In the genomic region with DNA sequence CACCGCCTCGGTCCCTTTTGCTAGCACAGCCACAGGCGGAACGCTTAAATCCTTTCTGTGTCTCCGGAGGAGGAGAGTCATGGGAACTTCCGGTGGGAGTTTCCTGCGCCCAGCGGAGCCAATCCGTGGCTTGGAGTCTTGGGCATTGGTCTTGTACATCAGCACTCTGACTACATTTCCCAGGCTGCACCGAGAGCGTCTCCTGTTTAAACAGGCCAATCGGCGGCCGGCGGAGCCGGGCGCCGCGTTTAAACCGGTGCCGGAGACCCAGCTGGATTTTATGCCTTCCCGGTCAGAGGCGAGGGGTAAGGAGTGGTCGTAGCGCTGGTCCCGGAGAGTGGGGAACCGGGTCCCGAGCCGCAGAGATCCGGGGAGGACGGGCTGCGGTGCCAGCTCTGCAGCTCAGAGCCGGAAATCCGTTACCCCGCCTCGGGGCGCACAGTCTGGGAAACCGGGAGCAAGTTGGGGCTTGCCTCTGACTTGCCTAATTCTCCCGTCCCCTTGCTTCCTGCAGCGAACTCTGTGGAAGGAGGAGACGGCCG, we compare ENCODE assay signal across 8 mouse cellular contexts. TPM values are rescaled to one million over a fixed set of nuclear protein-coding genes. Genes with fewer than 3 reads are reported as not detected.
DNase-seq lines count a peak whose midpoint lies in the region; ATAC-seq and TF ChIP-seq lines count a peak whose summit lies in the region.

A gene (plus strand): TSS at position 256 of the 542 bp plus-strand sequence.

- no peaks in the 10 kb centered on the region for H3K36me3 ChIP-seq in hindbrain, postnatal 0 days (ENCODE audit: insufficient read depth, low read length)

- H3K4me2 ChIP-seq in hindbrain, postnatal 0 days (ENCODE audit: low read depth, low read length), result peak within 1 kb of the TSS; percentile 86

- no peaks in the 10 kb centered on the region for H3K9me3 ChIP-seq in hindbrain, postnatal 0 days (ENCODE audit: low read length)

- DNase-seq in ZHBTc4 (ENCODE audit: low read depth, low spot score), result peak; percentile 98
- DNase-seq in gastrocnemius, adult 2 months, result peak; percentile 95
- peak; percentile 99 for DNase-seq in hindbrain, postnatal 0 days (ENCODE audit: low spot score)
- peak; percentile 91 to 93 for DNase-seq in left cerebral cortex, adult 2 months (ENCODE audit: extremely low spot score in 1 of 2, low spot score in 2 of 2)
- DNase-seq in right cerebral cortex, adult 2 months (ENCODE audit: low spot score in 2 of 2), result peak; percentile 96 to 97
- peak; percentile 94 for DNase-seq in urinary bladder, postnatal 14 days (ENCODE audit: low spot score)

- H3K9ac ChIP-seq in hindbrain, postnatal 0 days (replicated peaks; ENCODE audit: low read length), result peak within 1 kb of the TSS; percentile 73

- no peaks in the 10 kb centered on the region for H3K27me3 ChIP-seq in hindbrain, postnatal 0 days (ENCODE audit: insufficient read depth, low read length)

- peaks cover 4% of the 10 kb centered on the region; the same call in 1 of the 2 replicates for H3K4me1 ChIP-seq in hindbrain, postnatal 0 days (ENCODE audit: insufficient read depth, low read length)

- peak within 1 kb of the TSS; percentile 79 for H3K4me3 ChIP-seq in gastrocnemius, adult 2 months
- H3K4me3 ChIP-seq in hindbrain, postnatal 0 days (ENCODE audit: low read length), result peak within 1 kb of the TSS; percentile 60
- H3K4me3 ChIP-seq in left cerebral cortex, adult 2 months, result peak within 1 kb of the TSS; percentile 61

- TF ChIP-seq CTCF in gastrocnemius, adult 2 months (IDR thresholded peaks at IDR 0.05), result no peak
- no peak for TF ChIP-seq CTCF in hindbrain, postnatal 0 days (IDR thresholded peaks at IDR 0.05; ENCODE audit: low read depth)
- no peak; the same call in 1 of the 2 replicates for TF ChIP-seq CTCF in left cerebral cortex, adult 2 months (IDR thresholded peaks at IDR 0.05)

- peak within 1 kb of the TSS; percentile 88 for H3K27ac ChIP-seq in gastrocnemius, adult 2 months
- H3K27ac ChIP-seq in hindbrain, postnatal 0 days, result peak within 1 kb of the TSS; percentile 90
- H3K27ac ChIP-seq in left cerebral cortex, adult 2 months, result peak within 1 kb of the TSS; percentile 90

- ATAC-seq in common myeloid progenitor, adult 5-6 weeks (replicated peaks; ENCODE audit: low read depth, poor library complexity, severe bottlenecking), result peak; percentile 99
- ATAC-seq in hindbrain, postnatal 0 days, result peak; percentile 99
- peak; percentile 100 for ATAC-seq in megakaryocyte, adult 5-6 weeks (ENCODE audit: poor library complexity, severe bottlenecking)

- intact Hi-C loops in gastrocnemius, adult 2 months (cut with DNase I), result loop anchor here (5.0 kb wide), 1 partner anchor 47 kb away; a partner anchor contains a TSS
- intact Hi-C loops in left cerebral cortex, adult 2 months (cut with DNase I), result loop anchor here (1.0 to 2.0 kb wide), 2 partner anchors 20 to 49 kb away; a partner anchor contains a TSS

- WGBS in hindbrain, postnatal 0 days, result under 1% methylated on average over 42 of the region's 42 CpGs

RNA-seq across cellular contexts. Expression of the gene that starts here (rescaled TPM):
- 16.1 and 19.5 TPM in 2 replicates for total RNA-seq in common myeloid progenitor, adult 5-6 weeks (2017)
- total RNA-seq in gastrocnemius, adult 2 months (2021), result under 1 TPM in 1 of 2 experiments, not detected in 1; 0.14 TPM
- total RNA-seq in hindbrain, postnatal 0 days (2014; rRNA removed), result 10.4 and 10.5 TPM in 2 replicates
- 4.9 and 5.4 TPM in 2 replicates for polyA plus RNA-seq in hindbrain, postnatal 0 days (2015; fragmentation: Nextera tagmentation; extraction: Ambion mirVana)
- total RNA-seq in left cerebral cortex, adult 2 months (2021), result under 1 TPM; 0.25 to 0.33 TPM
- total RNA-seq in megakaryocyte, adult 5-6 weeks (2015), result 12.2 and 16.1 TPM in 2 replicates
- total RNA-seq in megakaryocyte, adult 5-6 weeks (2017), result 20.0 and 20.7 TPM in 2 replicates

Comparison
In these comparisons a context has a peak if more than half of its experiments do, and no peak if none do; other contexts are left out.
1. Peak in every context shown above with its lines: DNase-seq, ATAC-seq, H3K4me3 ChIP-seq and H3K27ac ChIP-seq.
2. Peak in DNase-seq, H3K4me3 ChIP-seq and H3K27ac ChIP-seq in gastrocnemius, adult 2 months; RNA of the gene not detected or under 1 TPM.
3. Peak in DNase-seq, H3K4me3 ChIP-seq and H3K27ac ChIP-seq in left cerebral cortex, adult 2 months; RNA of the gene not detected or under 1 TPM.